Mouse (Mus musculus): Measurements from ENCODE around the gene Gm4131.
"Not testable (repeated sequence)": the region's sequence is repeated elsewhere in the genome, so short reads cannot be mapped to it uniquely, and the experiment has no call there.

Gene Gm4131

GRCm38 (mm10) chr14:62566821-62567220 is at the start of gene Gm4131:
Gene Gm4131, minus strand, starts transcription at chr14:62566921.
- not testable (repeated sequence) for DNase-seq (ENCODE audit: low read depth in 2 of 2, low spot score in 2 of 2)

- no peak for DNase-seq (ENCODE audit: low read depth in 2 of 2, low spot score in 2 of 2)
These were observed 43.2 kb upstream of the Gm4131 start for GRCm38 (mm10) chr14:62609904-62610303.

GRCm38 (mm10) chr14:62607791-62608196 is 41.1 kb upstream of the Gm4131 start:
- DNase-seq (ENCODE audit: low read depth in 2 of 2, low spot score in 2 of 2), result no peak

GRCm38 (mm10) chr14:62602869-62603268 is 36.1 kb upstream of the Gm4131 start:
- no peak for DNase-seq (ENCODE audit: low read depth in 2 of 2, low spot score in 2 of 2)

GRCm38 (mm10) chr14:62602271-62602670 is 35.5 kb upstream of the Gm4131 start:
- DNase-seq (ENCODE audit: low read depth in 2 of 2, low spot score in 2 of 2), result no peak

GRCm38 (mm10) chr14:62600109-62600522 is 33.4 kb upstream of the Gm4131 start:
- DNase-seq (ENCODE audit: low read depth in 2 of 2, low spot score in 2 of 2), result no peak

- no peak for DNase-seq (ENCODE audit: low read depth in 2 of 2, low spot score in 2 of 2)
These were observed 18.6 kb upstream of the Gm4131 start for GRCm38 (mm10) chr14:62585338-62585737.

- no peak for DNase-seq (ENCODE audit: low read depth in 2 of 2, low spot score in 2 of 2)
These were observed 17.9 kb upstream of the Gm4131 start for GRCm38 (mm10) chr14:62584637-62585036.

GRCm38 (mm10) chr14:62581768-62582167 is 15.0 kb upstream of the Gm4131 start:
- DNase-seq (ENCODE audit: low read depth in 2 of 2, low spot score in 2 of 2), result no peak

GRCm38 (mm10) chr14:62580945-62581344 is 14.2 kb upstream of the Gm4131 start:
- no peak for DNase-seq (ENCODE audit: low read depth in 2 of 2, low spot score in 2 of 2)

- no peak for DNase-seq (ENCODE audit: low read depth in 2 of 2, low spot score in 2 of 2)
These were observed 9.1 kb upstream of the Gm4131 start for GRCm38 (mm10) chr14:62575862-62576261.

GRCm38 (mm10) chr14:62574906-62575305 is 8.2 kb upstream of the Gm4131 start:
- DNase-seq (ENCODE audit: low read depth in 2 of 2, low spot score in 2 of 2), result no peak

GRCm38 (mm10) chr14:62573454-62573853 is 6.7 kb upstream of the Gm4131 start:
- DNase-seq (ENCODE audit: low read depth in 2 of 2, low spot score in 2 of 2), result no peak

- no peak for DNase-seq (ENCODE audit: low read depth in 2 of 2, low spot score in 2 of 2)
These were observed 3.6 kb upstream of the Gm4131 start for GRCm38 (mm10) chr14:62570299-62570698.

- no peak for DNase-seq (ENCODE audit: low read depth in 2 of 2, low spot score in 2 of 2)
These were observed 2.7 kb upstream of the Gm4131 start for GRCm38 (mm10) chr14:62569463-62569862.

GRCm38 (mm10) chr14:62563679-62564078 is 3.0 kb downstream of the Gm4131 start:
- DNase-seq (ENCODE audit: low read depth in 2 of 2, low spot score in 2 of 2), result no peak

- DNase-seq (ENCODE audit: low read depth in 2 of 2, low spot score in 2 of 2), result no peak
These were observed 4.6 kb downstream of the Gm4131 start for GRCm38 (mm10) chr14:62561875-62562748.

GRCm38 (mm10) chr14:62557111-62557510 is 9.6 kb downstream of the Gm4131 start:
- no peak for DNase-seq (ENCODE audit: low read depth in 2 of 2, low spot score in 2 of 2)

- no peak for DNase-seq (ENCODE audit: low read depth in 2 of 2, low spot score in 2 of 2)
These were observed 10.6 kb downstream of the Gm4131 start for GRCm38 (mm10) chr14:62555840-62556810.

GRCm38 (mm10) chr14:62555309-62555829 is 11.4 kb downstream of the Gm4131 start, which contains the start of gene Fam124a:
Gene Fam124a, plus strand, starts transcription at chr14:62555737.
- DNase-seq (ENCODE audit: low read depth in 2 of 2, low spot score in 2 of 2), result no peak

GRCm38 (mm10) chr14:62553786-62554185 is 12.9 kb downstream of the Gm4131 start:
- DNase-seq (ENCODE audit: low read depth in 2 of 2, low spot score in 2 of 2), result no peak

Data from CD8-positive naive resting alpha-beta T cell, adult 2 months (primary cell).